Mouse (Mus musculus) erythroblast, embryonic 14.5 days (primary cell): ENCODE data around the gene Ubxn10.

Experiments
- GATA1 ChIP-seq: IDR thresholded peaks from 2 replicates; pipeline ENCODE4 v1.6.1; 2012; ENCODE audit warnings: low read length, inconsistent platforms, mixed read lengths
- TAL1 ChIP-seq: IDR thresholded peaks from 3 replicates; pipeline ENCODE4 v1.6.1; 2012; ENCODE audit warnings: low read length, inconsistent platforms, mixed read lengths

DNA sequence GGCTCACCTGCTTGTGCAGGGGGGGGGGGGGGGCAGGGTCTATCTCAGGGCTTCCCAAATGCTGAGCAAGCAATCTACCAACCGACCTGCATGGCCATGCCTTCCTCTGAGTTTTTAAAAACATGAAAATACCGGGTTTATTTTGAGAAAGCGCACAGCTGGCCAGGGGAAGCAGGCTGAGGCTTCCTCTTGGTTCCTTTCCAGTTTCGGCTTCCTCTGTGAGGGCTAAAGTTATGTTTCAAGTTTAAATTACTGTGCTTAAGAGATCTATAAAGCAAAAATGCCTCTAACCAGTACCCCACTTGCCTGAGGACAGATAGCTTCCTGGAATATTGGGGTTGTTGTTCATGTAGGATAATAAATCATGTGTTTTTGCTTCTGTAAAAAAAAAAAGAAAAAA is 49.2 kb upstream of the Ubxn10 start:
- TF ChIP-seq TAL1 (no peak), GATA1 (no peak)
